Mouse (Mus musculus): ENCODE data around the gene Cenpt. TPM values are rescaled to one million over a fixed set of nuclear protein-coding genes. Genes with fewer than 3 reads are reported as not detected.
"Not testable (repeated sequence)": the region's sequence is repeated elsewhere in the genome, so short reads cannot be mapped to it uniquely, and the experiment has no call there.

Cenpt gene
- polyA plus RNA-seq, 1 experiment from 2014 or later, result 64.9 TPM

DNA sequence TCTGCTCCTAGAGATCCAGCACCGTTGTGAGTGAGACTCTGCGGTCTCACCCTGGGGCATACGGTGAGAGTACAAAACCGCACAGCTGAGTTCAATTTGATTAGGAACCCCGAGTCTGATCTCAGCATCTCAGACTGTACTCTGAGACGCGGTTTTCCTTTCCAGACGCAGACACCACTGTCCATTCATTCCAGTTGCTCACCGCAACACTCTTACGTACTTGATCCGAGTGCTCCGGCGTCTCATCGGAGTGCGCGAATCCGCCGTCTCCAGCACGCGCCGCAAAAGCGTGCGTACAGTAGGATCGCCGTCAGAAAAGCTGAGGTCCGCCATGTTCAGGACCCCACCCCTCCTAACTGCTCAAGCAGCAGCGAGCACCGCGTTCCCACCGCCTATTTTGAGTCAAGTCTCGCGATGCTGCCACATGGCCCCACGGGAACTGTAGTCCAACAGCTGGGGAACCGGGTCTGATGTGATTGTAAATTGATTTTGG lies 1.4 kb downstream of the Cenpt start:
- Histone ChIP-seq H3K27me3 (no peaks in the 10 kb centered on the region), H3K9ac (replicated peaks) (peak overlapping the region; percentile 84), H3K36me3 (peaks cover 30% of the 10 kb centered on the region), H3K4me1 (replicated peaks) (peaks cover 17% of the 10 kb centered on the region), H3K27ac (peak overlapping the region; percentile 80), H3K9me3 (no peaks in the 10 kb centered on the region), H3K4me3 (replicated peaks) (peak overlapping the region; percentile 90), H3K4me2 (replicated peaks) (peak overlapping the region; percentile 83)
- under 1% methylated on average over 34 of the region's 34 CpGs for WGBS
- ATAC-seq, result peak; percentile 81

DNA sequence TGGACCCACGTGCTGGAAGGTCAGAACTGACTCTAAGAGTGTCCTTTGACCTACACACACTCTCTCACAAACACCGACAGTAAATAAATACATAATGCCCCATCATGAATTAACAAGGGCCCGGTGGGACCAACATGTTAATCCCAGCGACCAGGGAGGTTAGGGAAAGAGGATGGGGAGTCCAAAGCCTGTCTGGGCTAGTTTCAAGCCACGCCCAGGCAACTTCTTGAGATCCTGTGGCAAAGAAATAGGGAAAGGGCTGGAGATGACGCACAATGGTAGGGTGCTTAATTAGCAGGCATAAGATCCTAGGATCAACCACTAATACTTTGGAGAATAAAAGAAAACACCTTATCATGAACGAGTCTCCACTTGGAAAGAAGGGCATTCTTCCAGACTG lies 2.5 kb downstream of the Cenpt start:
- 75% methylated on average over 7 of the region's 7 CpGs for WGBS
- Histone ChIP-seq H3K27me3 (no peaks in the 10 kb centered on the region), H3K9ac (replicated peaks) (peak overlapping the region; percentile 48; the same call in 1 of the 2 replicates), H3K4me3 (replicated peaks) (peak overlapping the region; percentile 19), H3K4me2 (replicated peaks) (peak overlapping the region; percentile 40), H3K27ac (no peak overlapping the region), H3K36me3 (peaks cover 41% of the 10 kb centered on the region), H3K9me3 (no peaks in the 10 kb centered on the region), H3K4me1 (replicated peaks) (peaks cover 8% of the 10 kb centered on the region)
- no peak for ATAC-seq

DNA sequence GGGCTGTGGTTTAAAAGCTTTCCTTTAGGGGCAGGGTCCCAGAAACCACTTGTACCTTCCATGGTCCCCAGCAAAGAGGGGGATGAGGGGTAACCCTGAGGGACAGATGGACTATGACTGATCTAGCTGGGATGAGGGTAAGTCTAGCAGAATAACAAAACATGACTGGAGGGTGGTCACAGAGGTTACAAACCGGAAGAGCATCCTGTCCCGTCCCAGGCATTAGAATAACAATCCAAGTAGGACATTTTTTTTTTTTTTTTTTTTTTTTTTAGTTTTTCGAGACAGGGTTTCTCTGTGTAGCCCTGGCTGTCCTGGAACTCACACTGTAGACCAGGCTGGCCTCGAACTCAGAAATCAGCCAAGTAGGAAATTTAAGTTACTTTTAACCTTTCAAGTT lies 3.1 kb downstream of the Cenpt start:
- Histone ChIP-seq H3K4me1 (replicated peaks) (peaks cover 8% of the 10 kb centered on the region), H3K9ac (replicated peaks) (no peak overlapping the region; the same call in 1 of the 2 replicates), H3K36me3 (peaks cover 47% of the 10 kb centered on the region), H3K27ac (no peak overlapping the region), H3K9me3 (no peaks in the 10 kb centered on the region), H3K4me2 (replicated peaks) (peak overlapping the region; percentile 40; the same call in 1 of the 2 replicates), H3K4me3 (replicated peaks) (no peak overlapping the region; the same call in 1 of the 2 replicates), H3K27me3 (no peaks in the 10 kb centered on the region)
- no peak for ATAC-seq
- 95% methylated on average over 4 of the region's 4 CpGs for WGBS

DNA sequence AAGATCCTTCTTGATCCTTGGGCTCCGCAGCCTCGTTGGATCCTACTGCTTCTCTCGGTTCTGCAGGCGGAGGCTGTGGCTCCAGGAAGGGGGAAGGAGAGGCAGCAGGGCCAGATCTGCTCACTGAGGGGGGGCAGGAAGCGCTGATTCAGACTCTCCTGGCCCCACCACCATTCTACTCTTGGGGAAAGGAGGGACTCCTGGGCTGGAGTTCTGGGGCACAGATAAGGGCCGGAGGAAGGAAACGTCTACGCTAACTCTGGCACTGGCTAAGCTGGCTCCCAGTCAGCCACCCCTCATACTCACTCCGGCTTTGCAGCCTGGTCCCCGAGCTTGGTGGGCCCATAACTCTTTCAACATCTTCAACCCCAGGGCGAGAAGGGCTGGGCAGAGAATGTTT lies 6.4 kb downstream of the Cenpt start:
- Histone ChIP-seq H3K27me3 (no peaks in the 10 kb centered on the region), H3K27ac (no peak overlapping the region), H3K4me1 (replicated peaks) (peaks cover 8% of the 10 kb centered on the region), H3K4me3 (replicated peaks) (no peak overlapping the region), H3K4me2 (replicated peaks) (no peak overlapping the region), H3K9me3 (no peaks in the 10 kb centered on the region), H3K36me3 (peaks cover 76% of the 10 kb centered on the region), H3K9ac (replicated peaks) (no peak overlapping the region)
- WGBS, result 92% methylated on average over 11 of the region's 11 CpGs
- ATAC-seq, result no peak

DNA sequence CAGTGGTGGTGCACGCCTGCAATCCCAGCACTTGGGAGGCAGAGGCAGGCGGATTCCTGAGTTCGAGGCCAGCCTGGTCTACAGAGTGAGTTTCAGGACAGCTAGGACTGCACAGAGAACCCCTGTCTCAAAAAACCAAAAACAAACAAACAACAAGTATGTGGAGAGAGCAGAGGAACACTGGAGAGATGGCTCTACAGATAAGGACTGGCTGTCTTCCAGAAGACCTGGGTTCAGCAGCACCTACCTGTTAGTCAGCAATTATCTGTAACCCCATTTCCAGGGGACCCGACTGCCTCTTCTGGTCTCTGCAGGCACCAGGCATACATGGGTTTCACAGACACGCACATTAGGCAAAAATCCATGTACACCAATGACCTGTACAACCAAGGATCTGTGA lies 13.9 kb downstream of the Cenpt start:
- ATAC-seq, result no peak
- Histone ChIP-seq H3K4me3 (replicated peaks) (no peak overlapping the region), H3K27me3 (no peaks in the 10 kb centered on the region), H3K9ac (replicated peaks) (no peak overlapping the region), H3K36me3 (peaks cover 29% of the 10 kb centered on the region), H3K27ac (no peak overlapping the region), H3K9me3 (no peaks in the 10 kb centered on the region), H3K4me2 (replicated peaks) (no peak overlapping the region), H3K4me1 (replicated peaks) (no peaks in the 10 kb centered on the region)
- WGBS, result 89% methylated on average over 5 of the region's 5 CpGs

DNA sequence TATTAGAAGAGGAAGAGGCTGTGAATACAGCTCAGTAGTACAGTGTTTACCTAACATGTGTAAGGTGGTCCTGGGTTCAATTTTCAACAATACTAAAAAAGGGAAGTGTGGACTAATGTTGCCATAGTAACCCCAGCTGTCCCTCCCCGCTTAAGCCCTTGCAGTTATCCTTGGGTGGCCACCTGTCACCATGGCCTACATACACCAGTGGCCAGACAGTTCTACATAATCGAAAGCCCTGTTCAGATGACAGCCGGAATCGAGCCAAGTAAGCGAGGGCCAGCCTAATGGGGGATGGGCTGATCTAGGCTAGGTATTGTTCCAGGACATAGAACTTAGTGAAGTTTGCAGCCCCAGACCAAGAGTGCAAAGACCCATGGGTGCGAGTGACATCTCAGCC lies 16.1 kb downstream of the Cenpt start:
- WGBS, result 81% methylated on average over 6 of the region's 6 CpGs
- no peaks in the 10 kb centered on the region for H3K27me3 ChIP-seq
- H3K4me3 ChIP-seq (replicated peaks), result no peak overlapping the region
- H3K9ac ChIP-seq (replicated peaks), result no peak overlapping the region
- no peaks in the 10 kb centered on the region for H3K9me3 ChIP-seq
- H3K36me3 ChIP-seq, result peaks cover 11% of the 10 kb centered on the region
- no peak overlapping the region for H3K27ac ChIP-seq
- no peak overlapping the region for H3K4me2 ChIP-seq (replicated peaks)
- H3K4me1 ChIP-seq (replicated peaks), result no peaks in the 10 kb centered on the region
- ATAC-seq, result no peak

DNA sequence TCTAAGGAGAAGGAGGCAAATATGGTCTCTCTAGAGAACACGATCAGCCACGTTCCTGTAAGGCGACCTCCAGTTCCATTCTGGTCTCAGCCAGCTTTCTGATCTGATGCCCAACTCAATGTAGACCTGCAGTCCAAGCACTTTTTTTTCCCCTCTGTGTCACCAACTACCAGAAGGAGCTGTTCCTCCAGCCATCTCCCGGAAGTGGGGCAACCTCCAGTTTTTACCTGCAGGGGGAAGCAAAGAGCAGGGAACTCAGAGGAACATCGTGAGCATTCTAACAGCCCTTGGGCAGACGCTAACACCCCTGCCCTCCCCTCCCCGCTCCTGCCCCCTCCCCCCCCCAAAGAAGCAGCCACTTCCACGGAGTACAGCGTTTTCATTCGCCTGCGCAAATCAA lies 17.8 kb downstream of the Cenpt start:
- Histone ChIP-seq H3K27me3 (no peaks in the 10 kb centered on the region), H3K4me3 (replicated peaks) (no peak overlapping the region), H3K9me3 (no peaks in the 10 kb centered on the region), H3K4me1 (replicated peaks) (no peaks in the 10 kb centered on the region), H3K27ac (no peak overlapping the region), H3K4me2 (replicated peaks) (no peak overlapping the region), H3K9ac (replicated peaks) (no peak overlapping the region), H3K36me3 (no peaks in the 10 kb centered on the region)
- 31% methylated on average over 11 of the region's 11 CpGs for WGBS
- ATAC-seq, result no peak

DNA sequence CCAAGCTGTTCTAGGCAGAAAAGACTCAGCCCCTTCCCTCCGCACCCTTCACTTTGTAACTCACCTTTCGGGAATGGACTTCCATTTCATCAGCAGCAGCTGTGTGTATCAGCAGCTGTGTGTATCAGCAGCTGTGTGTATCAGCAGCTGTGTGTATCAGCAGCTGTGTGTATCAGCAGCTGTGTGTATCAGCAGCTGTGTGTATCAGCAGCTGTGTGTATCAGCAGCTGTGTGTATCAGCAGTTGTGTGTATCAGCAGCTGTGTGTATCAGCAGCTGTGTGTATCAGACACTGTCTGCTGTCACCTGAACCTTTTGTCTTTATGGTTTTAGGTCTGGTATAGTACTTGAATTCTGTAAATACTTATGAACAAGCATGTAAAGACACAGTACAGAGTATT lies 19.3 kb downstream of the Cenpt start:
- WGBS, result 74% methylated on average over 2 of the region's 2 CpGs
- H3K9me3 ChIP-seq; H3K4me3 ChIP-seq (replicated peaks); H3K4me1 ChIP-seq (replicated peaks); H3K9ac ChIP-seq (replicated peaks); ATAC-seq; H3K27ac ChIP-seq; H3K4me2 ChIP-seq (replicated peaks); H3K27me3 ChIP-seq; H3K36me3 ChIP-seq: not testable (repeated sequence)

DNA sequence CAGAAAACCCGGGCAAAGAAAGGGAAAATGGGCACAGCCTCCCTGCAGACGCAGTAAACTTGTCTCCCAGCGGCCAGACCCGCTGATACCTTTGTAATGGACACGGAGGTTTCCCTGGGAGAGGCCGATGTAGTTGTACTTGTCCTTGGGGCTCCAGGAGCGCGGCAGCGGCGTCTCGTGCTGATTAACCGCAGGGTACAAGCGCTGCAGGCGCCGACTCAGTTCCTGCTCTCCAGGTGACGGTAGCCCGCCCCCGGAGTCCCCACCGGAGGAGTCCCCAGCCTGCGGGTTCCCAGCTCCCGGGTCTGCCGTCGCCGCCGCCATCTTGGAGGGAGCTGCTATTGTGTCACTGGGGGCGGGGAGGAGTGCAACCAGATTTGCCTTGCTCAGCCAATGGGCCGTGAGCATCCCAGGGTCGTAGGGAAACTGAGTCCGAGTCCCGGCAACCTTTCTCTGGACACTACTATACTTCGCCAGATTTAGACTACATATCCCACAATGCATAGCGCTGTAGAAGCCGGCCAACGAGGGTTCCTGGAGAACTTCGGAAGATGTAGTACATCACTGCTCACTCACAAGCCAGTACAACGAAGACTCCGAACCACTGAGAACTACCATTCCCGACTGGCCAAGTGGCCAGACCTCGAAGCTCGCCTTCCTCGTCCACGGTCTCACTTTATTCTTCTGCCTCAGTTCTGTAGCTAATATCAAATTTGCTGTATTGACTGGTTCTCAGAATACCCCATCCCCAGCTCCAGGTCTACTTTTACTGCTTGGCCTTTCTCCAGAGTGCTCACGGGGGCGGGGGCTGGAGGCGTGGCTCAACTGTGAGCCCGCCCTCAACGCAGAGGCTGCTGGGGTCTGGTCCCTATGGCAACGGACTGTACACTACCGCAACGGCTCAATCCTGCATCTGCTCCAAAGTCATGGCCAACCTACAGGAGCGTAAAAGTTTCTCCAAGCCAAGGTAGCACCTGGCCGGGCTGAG lies 25.9 kb downstream of the Cenpt start, which contains the start of the genes Ranbp10 and Tsnaxip1:
TSS of gene Ranbp10 (minus strand) at position 490 of the 988 bp plus-strand sequence.
TSS of gene Tsnaxip1 (plus strand) at position 871 of the 988 bp plus-strand sequence.
- peak; percentile 99 for ATAC-seq
- peak within 1 kb of the TSS; percentile 55 for H3K27ac ChIP-seq
- H3K4me2 ChIP-seq (replicated peaks), result peak within 1 kb of the TSS; percentile 99
- H3K4me1 ChIP-seq (replicated peaks), result peaks cover 32% of the 10 kb centered on the region
- no peaks in the 10 kb centered on the region for H3K9me3 ChIP-seq
- H3K36me3 ChIP-seq, result peaks cover 23% of the 10 kb centered on the region
- peak within 1 kb of the TSS; percentile 95 for H3K4me3 ChIP-seq (replicated peaks)
- no peaks in the 10 kb centered on the region for H3K27me3 ChIP-seq
- H3K9ac ChIP-seq (replicated peaks), result peak within 1 kb of the TSS; percentile 96
- under 1% methylated on average over 52 of the region's 52 CpGs for WGBS

DNA sequence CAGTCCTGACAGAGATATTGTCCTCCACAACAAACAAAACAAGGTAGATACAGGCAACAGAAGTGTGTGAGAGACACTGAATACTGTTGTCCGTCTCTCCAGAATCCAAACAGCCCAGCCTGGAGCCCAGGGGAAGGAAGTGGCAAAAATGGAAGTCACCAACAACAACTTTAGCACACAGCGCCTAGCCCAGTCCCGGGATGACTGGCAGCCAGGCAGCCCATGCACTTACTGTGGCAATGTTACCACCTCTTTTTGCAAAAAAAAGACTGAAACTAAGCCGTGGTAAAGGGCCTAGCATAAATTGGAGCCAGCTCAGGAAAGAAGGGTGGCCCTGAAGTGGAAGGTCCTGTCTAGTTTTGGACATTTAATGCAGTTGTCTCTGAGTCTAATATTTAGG lies 26.7 kb downstream of the Cenpt start:
- H3K27ac ChIP-seq, result 0 out of 2 replicates have a peak overlapping the region, but pooled peaks have one; percentile 55
- peak overlapping the region; percentile 96 for H3K9ac ChIP-seq (replicated peaks)
- peak overlapping the region; percentile 95 for H3K4me3 ChIP-seq (replicated peaks)
- ATAC-seq, result no peak
- no peaks in the 10 kb centered on the region for H3K27me3 ChIP-seq
- 14% methylated on average over 4 of the region's 4 CpGs for WGBS
- peak overlapping the region; percentile 99 for H3K4me2 ChIP-seq (replicated peaks)
- peaks cover 32% of the 10 kb centered on the region for H3K4me1 ChIP-seq (replicated peaks)
- no peaks in the 10 kb centered on the region for H3K9me3 ChIP-seq
- peaks cover 30% of the 10 kb centered on the region for H3K36me3 ChIP-seq

DNA sequence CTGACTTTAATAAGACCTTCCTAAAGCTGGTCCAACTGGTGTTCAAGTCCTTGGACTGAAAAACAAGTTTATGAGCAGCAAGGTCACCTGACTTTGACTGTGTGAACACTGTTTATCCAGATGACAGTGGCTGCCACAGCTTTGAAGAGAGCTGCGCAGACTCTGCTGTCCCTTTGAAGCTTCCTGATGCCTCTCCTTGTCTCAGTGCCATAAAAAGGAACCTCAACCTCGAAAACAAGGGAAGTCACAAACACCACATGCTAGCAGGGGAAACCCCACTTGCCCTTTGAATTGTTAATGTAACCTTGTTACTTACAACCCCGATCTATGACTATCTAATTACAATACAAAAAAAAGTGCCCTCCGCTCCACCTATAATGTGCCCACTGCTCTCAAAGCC lies 27.6 kb downstream of the Cenpt start:
- no peaks in the 10 kb centered on the region for H3K9me3 ChIP-seq
- peaks cover 39% of the 10 kb centered on the region for H3K36me3 ChIP-seq
- no peak for ATAC-seq
- H3K4me3 ChIP-seq (replicated peaks), result peak overlapping the region; percentile 95
- H3K27ac ChIP-seq, result no peak overlapping the region
- H3K4me1 ChIP-seq (replicated peaks), result peaks cover 32% of the 10 kb centered on the region
- peak overlapping the region; percentile 96 for H3K9ac ChIP-seq (replicated peaks)
- H3K27me3 ChIP-seq, result no peaks in the 10 kb centered on the region
- 89% methylated on average over 4 of the region's 4 CpGs for WGBS
- H3K4me2 ChIP-seq (replicated peaks), result peak overlapping the region; percentile 99

DNA sequence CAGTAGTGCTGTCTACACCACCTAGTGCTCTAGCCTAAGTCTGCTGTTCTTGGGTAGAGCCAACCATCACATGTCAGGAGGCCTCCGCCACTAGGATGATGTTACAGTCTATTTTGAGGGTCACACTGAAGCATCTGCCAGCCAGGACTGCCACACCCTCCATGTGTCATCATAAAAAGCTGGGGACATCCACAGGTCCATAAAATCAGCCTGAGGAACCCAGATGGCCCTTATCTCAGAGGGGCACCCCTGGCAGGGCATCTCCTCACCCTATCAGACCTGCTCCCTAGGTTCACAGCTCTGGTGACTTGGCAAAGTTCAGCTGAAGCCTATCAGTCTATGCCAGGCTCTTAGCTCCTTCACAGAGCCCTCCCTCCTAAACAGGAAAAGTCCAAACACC lies 32.2 kb downstream of the Cenpt start:
- no peaks in the 10 kb centered on the region for H3K27me3 ChIP-seq
- H3K9me3 ChIP-seq, result no peaks in the 10 kb centered on the region
- no peak overlapping the region for H3K4me2 ChIP-seq (replicated peaks)
- peaks cover 64% of the 10 kb centered on the region for H3K36me3 ChIP-seq
- H3K9ac ChIP-seq (replicated peaks), result no peak overlapping the region
- no peak overlapping the region for H3K4me3 ChIP-seq (replicated peaks)
- WGBS, result 91% methylated on average over 1 of the region's 1 CpGs
- peaks cover 23% of the 10 kb centered on the region for H3K4me1 ChIP-seq (replicated peaks)
- no peak overlapping the region for H3K27ac ChIP-seq
- 0 out of 2 replicates have a peak, but pooled peaks have one; percentile 27 for ATAC-seq

All from midbrain, embryonic 13.5 days (tissue).